ENCODE assay signal across 8 mouse cellular contexts in genomic region chr13:101509946-101510345, GRCm38 (mm10).
DNase-seq lines count a peak whose midpoint lies in the region; ATAC-seq and TF ChIP-seq lines count a peak whose summit lies in the region.

No protein-coding gene starts in this region.

- peak; percentile 40 for DNase-seq in hindbrain, embryonic 11.5 days (ENCODE audit: low spot score)
- DNase-seq in c-Kit-positive CD71-positive TER-119-negative erythroid progenitor cells, embryonic 14.5 days (ENCODE audit: low read depth), result peak; percentile 41
- DNase-seq in kidney, postnatal 36 days, result peak; percentile 31 to 37
- DNase-seq in retina, postnatal 7 days (ENCODE audit: low read depth, low spot score), result peak; percentile 8
- no peak for DNase-seq in testis, postnatal 14 days (ENCODE audit: low spot score)
- DNase-seq in ovary, postnatal 10 days (ENCODE audit: low spot score), result no peak

- H3K4me2 ChIP-seq in hindbrain, embryonic 11.5 days (replicated peaks; ENCODE audit: low read depth, low read length), result no peak overlapping the region
- no peak overlapping the region for H3K4me2 ChIP-seq in hindbrain, embryonic 13.5 days

- ATAC-seq in hindbrain, embryonic 11.5 days (ENCODE audit: low FRiP score), result peak; percentile 47; the same call in 1 of the 2 replicates
- no peak for ATAC-seq in hindbrain, embryonic 13.5 days (ENCODE audit: low FRiP score)

- 50% methylated on average over 1 of the region's 1 CpGs for WGBS in hindbrain, embryonic 11.5 days
- WGBS in hindbrain, embryonic 13.5 days, result 43% methylated on average over 1 of the region's 1 CpGs

- H3K27ac ChIP-seq in hindbrain, embryonic 11.5 days (ENCODE audit: low read depth, low read length), result no peak overlapping the region
- no peak overlapping the region for H3K27ac ChIP-seq in hindbrain, embryonic 13.5 days

- H3K9me3 ChIP-seq in hindbrain, embryonic 11.5 days (ENCODE audit: control insufficient read depth, low read length), result no peaks in the 10 kb centered on the region
- no peaks in the 10 kb centered on the region for H3K9me3 ChIP-seq in hindbrain, embryonic 13.5 days
- no peaks in the 10 kb centered on the region for H3K9me3 ChIP-seq in E14TG2a.4 (ENCODE audit: low read length)

- no peaks in the 10 kb centered on the region for H3K27me3 ChIP-seq in hindbrain, embryonic 11.5 days (ENCODE audit: control insufficient read depth, insufficient read depth, low read length)
- no peaks in the 10 kb centered on the region for H3K27me3 ChIP-seq in hindbrain, embryonic 13.5 days
- H3K27me3 ChIP-seq in E14TG2a.4 (ENCODE audit: insufficient read depth, low read length), result no peaks in the 10 kb centered on the region

- no peaks in the 10 kb centered on the region for H3K4me1 ChIP-seq in hindbrain, embryonic 11.5 days (replicated peaks; ENCODE audit: control insufficient read depth, insufficient read depth, low read length)
- no peaks in the 10 kb centered on the region; the same call in 1 of the 2 replicates for H3K4me1 ChIP-seq in hindbrain, embryonic 13.5 days (replicated peaks)
- no peaks in the 10 kb centered on the region for H3K4me1 ChIP-seq in E14TG2a.4 (replicated peaks; ENCODE audit: low read depth, low read length)

- TF ChIP-seq CTCF in E14TG2a.4 (conservative IDR thresholded peaks at IDR 0.05; ENCODE audit: low read length), result peak; percentile 19; the same call in 1 of the 2 replicates

- H3K36me3 ChIP-seq in hindbrain, embryonic 11.5 days (ENCODE audit: control insufficient read depth, insufficient read depth, low read length), result no peaks in the 10 kb centered on the region
- no peaks in the 10 kb centered on the region for H3K36me3 ChIP-seq in hindbrain, embryonic 13.5 days
- H3K36me3 ChIP-seq in E14TG2a.4 (ENCODE audit: insufficient read depth, low read length), result no peaks in the 10 kb centered on the region

- no peak overlapping the region for H3K9ac ChIP-seq in hindbrain, embryonic 11.5 days (ENCODE audit: low read depth, low read length)
- no peak overlapping the region for H3K9ac ChIP-seq in hindbrain, embryonic 13.5 days

- no peak overlapping the region for H3K4me3 ChIP-seq in hindbrain, embryonic 11.5 days (ENCODE audit: low read depth, low read length)
- no peak overlapping the region for H3K4me3 ChIP-seq in hindbrain, embryonic 13.5 days
- H3K4me3 ChIP-seq in E14TG2a.4 (replicated peaks; ENCODE audit: low read length), result no peak overlapping the region

Comparison
In these comparisons a context has a peak if more than half of its experiments do, and no peak if none do; other contexts are left out.
1. DNase-seq: peak in hindbrain, embryonic 11.5 days (single experiment), c-Kit-positive CD71-positive TER-119-negative erythroid progenitor cells, embryonic 14.5 days (single experiment), kidney, postnatal 36 days (2 of 2) and retina, postnatal 7 days (single experiment); none in testis, postnatal 14 days (single experiment) and ovary, postnatal 10 days (single experiment).